Mouse (Mus musculus) T-cell, adult 2 months (primary cell): Measurements from ENCODE around the gene Tln2.

Experiments
- DNase-seq: peaks from one replicate; pipeline ENCODE4 v3.0.0; 2022; ENCODE audit warnings: low spot score

Gene Tln2

GRCm38 (mm10) chr9:67477445-67477844 is 82.1 kb downstream of the Tln2 start:
- DNase-seq, result no peak

GRCm38 (mm10) chr9:67476184-67476583 is 83.3 kb downstream of the Tln2 start:
- DNase-seq, result no peak

- no peak for DNase-seq
Measured at GRCm38 (mm10) chr9:67463440-67464122, 95.9 kb downstream of the Tln2 start.

GRCm38 (mm10) chr9:67441484-67441883 is 118.0 kb downstream of the Tln2 start:
- DNase-seq, result no peak

GRCm38 (mm10) chr9:67437511-67437910 is 122.0 kb downstream of the Tln2 start:
- DNase-seq, result no peak

- no peak for DNase-seq
Measured at GRCm38 (mm10) chr9:67435333-67436154, 124.0 kb downstream of the Tln2 start.

- no peak for DNase-seq
Measured at GRCm38 (mm10) chr9:67429199-67429892, 130.2 kb downstream of the Tln2 start.

GRCm38 (mm10) chr9:67428306-67429047 is 131.0 kb downstream of the Tln2 start:
- DNase-seq, result no peak

- DNase-seq, result no peak
Measured at GRCm38 (mm10) chr9:67426304-67426703, 133.2 kb downstream of the Tln2 start.

GRCm38 (mm10) chr9:67424110-67424509 is 135.4 kb downstream of the Tln2 start:
- no peak for DNase-seq

- DNase-seq, result no peak
Measured at GRCm38 (mm10) chr9:67418092-67418491, 141.4 kb downstream of the Tln2 start.

GRCm38 (mm10) chr9:67410667-67411066 is 148.8 kb downstream of the Tln2 start:
- DNase-seq, result no peak

GRCm38 (mm10) chr9:67404736-67405135 is 154.8 kb downstream of the Tln2 start:
- no peak for DNase-seq

GRCm38 (mm10) chr9:67399563-67399962 is 159.9 kb downstream of the Tln2 start:
- no peak for DNase-seq

- no peak for DNase-seq
Measured at GRCm38 (mm10) chr9:67397756-67398155, 161.7 kb downstream of the Tln2 start.

- DNase-seq, result no peak
Measured at GRCm38 (mm10) chr9:67396446-67396845, 163.1 kb downstream of the Tln2 start.

GRCm38 (mm10) chr9:67384028-67384590 is 175.4 kb downstream of the Tln2 start:
- no peak for DNase-seq

- DNase-seq, result no peak
Measured at GRCm38 (mm10) chr9:67380095-67380494, 179.4 kb downstream of the Tln2 start.

GRCm38 (mm10) chr9:67378772-67379171 is 180.7 kb downstream of the Tln2 start:
- no peak for DNase-seq

GRCm38 (mm10) chr9:67368078-67368477 is 191.4 kb downstream of the Tln2 start:
- no peak for DNase-seq

- DNase-seq, result no peak
Measured at GRCm38 (mm10) chr9:67362511-67362910, 197.0 kb downstream of the Tln2 start.

- no peak for DNase-seq
Measured at GRCm38 (mm10) chr9:67362053-67362452, 197.4 kb downstream of the Tln2 start.
